Mouse (Mus musculus) heart, postnatal 25 days (tissue): ENCODE measurements around the gene Ube3b. TPM values are rescaled to one million over a fixed set of nuclear protein-coding genes. Genes with fewer than 3 reads are reported as not detected.
A peak's percentile ranks its signal among the peaks of the same experiment; 100 is the strongest.

Experiments
- DNase-seq: peaks from one replicate; pipeline ENCODE4 v3.0.0; 2022; ENCODE audit warnings: low spot score
- intact Hi-C: fragments of 180-260 bp; cut with DNase I; formaldehyde crosslinking; loops from one replicate; pipeline ENCODE4 v1.15.1; 2025
- total RNA-seq, 2 experiments: library from RNA; stranded (reverse); gene quantifications; 2 replicates each; pipeline ENCODE4 v1.2.3; 2021

The Ube3b gene
- total RNA-seq, 2 experiments from 2014 or later, result 85.4 to 93.5 TPM

DNA sequence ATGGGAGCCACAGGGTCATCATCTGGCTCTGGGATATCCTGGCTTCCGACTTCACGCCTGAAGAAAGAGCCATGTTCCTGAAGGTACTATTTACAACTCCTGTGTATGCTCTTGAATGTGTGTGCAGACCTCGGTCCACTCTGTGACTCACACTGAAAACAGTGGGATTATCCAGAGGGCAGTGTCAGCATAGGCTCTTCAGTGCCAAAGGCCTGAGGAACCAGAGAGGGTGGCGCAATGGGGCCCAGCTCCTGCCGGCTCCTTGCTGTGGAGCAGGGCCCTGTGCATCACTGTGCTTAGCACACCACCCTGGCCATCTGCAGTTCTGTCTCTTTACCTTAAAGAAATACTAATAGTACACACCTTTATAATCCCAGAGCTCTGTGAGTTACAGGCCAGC is 35.2 kb downstream of the Ube3b start:
- intact Hi-C loops, result no loop called here
- no peak for DNase-seq

DNA sequence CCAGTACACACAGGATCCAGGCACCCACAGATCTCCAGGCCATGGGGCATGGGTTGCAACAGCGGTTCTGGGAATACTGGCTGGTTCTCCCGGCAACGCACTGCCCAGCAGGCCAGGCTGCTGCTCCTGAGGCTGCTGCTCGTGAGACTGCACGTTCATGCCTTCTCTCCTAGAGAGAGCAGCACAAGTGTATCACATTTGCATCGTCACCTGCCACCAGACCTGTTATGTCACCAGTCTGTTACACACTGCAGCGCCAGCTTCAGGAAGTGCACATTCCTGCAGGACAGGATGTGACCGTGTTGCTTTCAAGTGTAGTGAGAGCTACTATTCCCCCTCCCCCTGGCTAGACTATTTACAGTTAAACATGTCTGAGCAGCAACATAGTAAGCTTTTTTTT is 36.4 kb downstream of the Ube3b start:
- DNase-seq, result no peak
- intact Hi-C loops, result no loop called here

DNA sequence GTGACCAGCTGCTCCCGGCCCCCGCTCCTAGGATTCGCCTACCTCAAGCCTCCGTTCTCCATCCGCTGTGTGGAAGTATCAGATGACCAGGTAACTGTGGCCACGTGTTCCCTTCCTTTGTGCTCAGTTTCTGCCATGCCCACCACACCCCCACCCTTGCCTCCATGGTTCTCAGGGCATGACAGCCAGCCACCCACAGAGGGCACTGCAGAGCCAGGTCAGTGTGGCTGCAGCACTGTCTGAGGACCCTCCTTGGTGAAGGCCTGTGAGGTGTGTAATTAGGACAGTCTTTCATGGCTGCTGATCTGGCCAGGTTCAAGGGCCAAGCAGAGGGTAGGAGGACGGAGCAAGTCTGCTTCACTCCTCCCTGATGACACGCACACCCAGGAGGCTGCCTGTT is 38.1 kb downstream of the Ube3b start:
- DNase-seq, result no peak
- intact Hi-C loops, result no loop called here

DNA sequence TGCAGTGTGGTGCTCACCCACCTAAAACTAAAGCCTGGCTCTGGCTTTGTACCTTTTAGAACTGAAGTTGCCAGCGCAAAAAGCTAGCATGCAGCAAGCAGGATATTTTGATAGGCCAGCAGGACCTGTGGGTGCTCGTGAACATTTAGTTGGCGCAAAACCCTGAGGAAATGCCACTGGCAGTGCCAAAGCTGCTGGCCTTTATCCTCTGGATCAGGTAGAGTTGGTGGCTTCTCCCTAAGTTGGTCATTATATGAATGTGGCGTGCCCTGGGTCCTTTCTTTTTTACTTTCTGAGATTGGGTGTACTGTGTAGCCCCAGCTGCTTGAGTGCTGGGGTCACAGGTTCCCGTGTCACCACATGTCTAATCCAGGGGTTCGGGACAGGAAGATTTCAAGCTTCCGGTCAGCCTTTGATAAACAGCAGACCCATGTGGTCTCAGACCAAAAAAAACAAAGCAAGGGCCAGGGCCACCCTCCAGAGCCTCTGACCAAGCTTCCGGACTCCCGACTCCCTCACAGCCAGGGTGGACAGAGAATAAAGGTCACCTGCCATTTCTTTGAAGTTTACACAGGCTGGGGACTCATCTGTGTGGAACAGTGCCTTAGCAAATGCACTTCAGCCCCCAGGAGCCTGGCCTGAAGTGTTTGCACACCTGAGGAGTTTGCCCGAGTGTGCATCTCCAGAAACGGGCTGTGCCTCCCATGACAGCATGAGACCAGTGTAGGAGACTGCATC is 41.3 kb downstream of the Ube3b start:
- intact Hi-C loops, result no loop called here

DNA sequence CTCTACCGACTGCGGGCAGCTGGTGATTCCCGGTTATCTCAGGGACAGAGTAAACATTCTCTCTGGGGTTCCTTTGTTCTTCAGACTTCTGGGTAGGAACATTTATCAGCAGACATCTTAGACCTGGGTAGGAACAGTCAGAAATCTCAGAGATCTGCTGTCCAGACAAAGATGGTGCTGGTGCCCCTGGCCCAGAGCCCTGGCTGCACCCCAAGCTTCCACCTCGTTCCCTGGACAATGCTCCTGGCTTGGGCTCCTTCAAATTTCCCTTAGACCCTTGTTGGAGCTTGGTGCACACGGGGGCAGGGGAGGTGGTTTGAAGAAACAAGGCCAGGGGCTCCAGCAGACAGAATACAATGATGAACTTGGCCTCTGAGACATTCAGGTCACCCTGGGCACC is 42.2 kb downstream of the Ube3b start:
- no peak for DNase-seq
- intact Hi-C loops, result no loop called here

More for the DNA sequence above, 41.3 kb downstream of the Ube3b start:
- DNase-seq, result no peak

DNA sequence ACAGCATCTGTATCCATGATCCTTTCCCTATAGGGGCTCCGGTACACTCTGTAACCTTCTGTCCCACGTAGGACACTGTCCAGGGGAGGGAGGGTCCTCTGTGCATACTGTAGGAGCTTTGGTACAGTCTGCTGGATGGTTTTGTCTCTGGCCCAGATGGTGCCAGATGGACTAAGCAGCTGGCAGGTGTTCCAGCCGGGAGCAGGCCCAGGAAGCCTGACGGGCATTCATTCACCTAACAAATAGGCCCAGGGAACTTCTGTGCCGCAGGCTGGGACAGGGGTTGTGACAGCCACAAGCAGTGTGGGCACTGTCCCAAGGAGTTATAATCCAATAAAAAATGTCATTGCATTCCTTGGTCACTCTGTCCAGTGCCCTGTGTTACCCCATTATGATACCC is 43.6 kb downstream of the Ube3b start:
- no peak for DNase-seq
- intact Hi-C loops, result no loop called here

DNA sequence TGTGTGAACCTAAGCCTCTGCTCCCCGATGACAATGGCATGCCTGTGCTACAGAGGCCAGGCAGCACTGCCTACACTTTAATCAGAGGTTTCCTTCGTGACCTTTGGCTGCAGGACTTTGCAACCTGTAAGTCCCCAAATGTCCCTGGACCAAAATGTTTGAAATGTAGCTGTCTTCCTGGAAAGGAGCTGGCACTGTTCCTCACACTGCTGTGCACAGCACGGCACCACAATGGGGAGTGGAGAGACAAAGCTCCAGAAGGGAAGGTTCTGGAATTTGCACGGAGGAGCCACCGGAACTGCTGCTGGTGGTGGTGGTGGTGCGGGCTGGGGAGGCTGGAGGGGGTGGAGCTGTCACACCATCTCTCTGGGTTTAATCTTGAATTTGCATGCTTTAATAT is 46.3 kb downstream of the Ube3b start:
- DNase-seq, result no peak
- intact Hi-C loops, result no loop called here

DNA sequence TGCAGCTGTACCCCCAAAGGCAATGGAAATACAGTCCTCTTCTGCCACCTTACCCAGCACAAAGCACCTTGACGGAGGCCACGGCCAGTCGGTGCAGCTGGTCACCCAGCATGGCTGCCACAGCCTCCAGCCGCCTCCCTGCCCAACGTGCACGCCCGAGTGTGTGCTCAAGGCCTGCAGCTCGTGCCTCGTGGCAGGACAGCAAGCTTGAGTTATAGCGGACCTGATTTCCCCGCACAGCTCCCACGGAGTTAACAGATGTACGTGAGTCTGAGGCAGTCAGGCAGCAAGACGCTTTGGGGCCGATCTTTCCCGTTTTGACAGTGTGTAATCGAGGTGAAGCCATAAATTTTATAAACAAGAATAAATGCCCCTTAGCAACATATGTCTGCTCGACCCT is 48.2 kb downstream of the Ube3b start:
- no peak for DNase-seq
- intact Hi-C loops, result no loop called here

DNA sequence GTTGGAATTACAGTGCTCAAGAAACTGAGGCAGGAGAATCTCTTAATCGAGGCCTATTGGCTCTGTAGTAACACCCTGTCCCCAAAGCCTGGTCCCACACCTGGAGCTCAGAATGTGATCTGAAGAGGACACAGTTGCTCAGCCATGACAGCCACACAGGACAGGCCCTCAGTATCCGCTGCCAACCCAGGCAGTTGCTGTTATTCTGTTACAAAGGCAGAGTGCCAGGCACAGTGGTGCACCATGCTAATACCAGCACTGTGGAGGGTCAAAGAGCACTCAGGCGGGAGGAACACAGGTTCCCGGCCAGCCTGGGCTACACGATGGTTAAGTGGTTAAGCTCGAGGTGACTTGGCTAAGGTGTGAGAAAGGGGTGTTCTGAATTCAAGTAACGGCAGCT is 49.4 kb downstream of the Ube3b start:
- intact Hi-C loops, result no loop called here
- no peak for DNase-seq

DNA sequence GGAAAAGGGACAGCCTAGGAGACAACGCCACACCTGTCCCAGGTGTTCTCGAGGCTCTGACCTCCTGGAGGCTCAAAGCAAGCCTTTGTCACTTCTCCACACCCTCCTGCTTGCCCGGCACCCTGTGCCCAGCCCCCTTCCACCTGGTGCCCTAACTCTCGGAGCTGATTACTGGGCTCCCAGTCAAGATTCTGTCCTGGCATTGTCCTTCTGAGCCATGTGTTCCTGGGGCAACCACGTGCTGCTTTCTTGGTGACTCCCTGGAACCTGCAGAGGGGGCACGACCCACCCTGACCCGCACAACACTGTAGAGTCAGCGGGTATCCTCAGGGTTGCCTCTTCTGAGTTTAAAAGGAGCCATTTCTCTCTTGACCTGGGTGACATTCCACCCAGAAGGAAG is 54.0 kb downstream of the Ube3b start:
- intact Hi-C loops, result no loop called here
- no peak for DNase-seq

DNA sequence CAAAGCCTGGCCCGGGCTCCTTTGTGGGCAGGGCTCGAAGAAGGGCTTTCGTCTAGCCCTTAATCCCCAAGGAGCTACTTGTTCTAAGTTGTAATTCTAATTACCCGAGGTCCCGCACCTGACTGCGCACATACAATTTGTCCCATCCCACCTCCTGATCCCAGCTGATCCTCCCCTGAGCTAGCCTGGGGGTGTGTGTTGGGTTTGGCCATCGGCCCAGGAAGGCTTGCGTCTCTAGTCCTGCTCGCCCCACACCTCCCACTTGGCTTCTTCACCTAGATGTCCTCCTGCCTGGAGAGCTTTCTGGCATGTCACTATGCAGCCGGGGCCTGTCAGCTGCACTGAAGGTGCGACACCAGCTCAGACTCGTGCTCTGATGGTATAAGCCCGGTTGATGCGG is 55.2 kb downstream of the Ube3b start:
- DNase-seq, result no peak
- intact Hi-C loops, result no loop called here

DNA sequence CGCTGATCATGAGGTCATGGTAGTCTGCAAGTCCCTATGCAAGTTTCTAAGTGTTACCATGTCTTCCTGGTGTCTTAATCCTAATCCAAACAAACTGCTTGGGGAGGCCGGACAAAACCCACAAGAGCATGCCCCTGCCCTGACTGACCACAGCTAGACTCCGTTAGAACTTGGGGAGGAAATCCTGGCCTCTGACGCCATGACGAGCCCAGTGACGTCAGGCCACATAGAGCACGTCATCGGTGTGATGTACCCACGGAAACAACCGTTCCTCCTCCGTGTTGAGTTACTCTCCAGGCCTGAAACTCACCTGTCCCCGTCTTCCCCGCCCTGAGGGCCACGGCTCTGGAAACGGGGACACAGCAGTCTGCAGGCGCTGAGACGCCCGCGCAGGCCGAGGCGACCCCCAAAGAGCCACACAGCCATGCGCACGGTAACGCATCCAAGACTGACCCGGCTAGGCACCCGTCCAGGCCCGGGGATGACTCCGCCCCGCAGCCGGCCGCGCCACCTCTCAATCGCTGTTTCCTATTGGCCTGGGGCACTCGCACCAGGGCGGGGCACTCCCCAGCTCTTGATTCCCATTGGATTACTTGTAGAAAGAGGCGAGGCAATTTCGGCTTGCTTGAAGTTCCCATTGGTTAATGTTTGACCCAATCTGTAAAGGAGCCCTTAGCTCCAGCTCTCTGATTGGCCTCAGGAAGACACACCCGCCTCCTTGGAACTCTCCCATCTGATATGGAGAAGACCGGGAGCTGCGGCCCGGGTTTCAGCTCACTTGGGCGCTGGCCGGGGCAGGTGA is 63.4 kb downstream of the Ube3b start, which contains the start of the genes Mmab and Mvk:
Mmab (minus strand) TSS at position 495 of the 802 bp plus-strand sequence.
Mvk (plus strand) TSS at position 704 of the 802 bp plus-strand sequence.
- intact Hi-C loops, result loop anchor here (5.0 kb wide), 1 partner anchor 61 kb away; the partner anchor contains the start of genes Kctd10 and Ube3b
- peak; percentile 97 for DNase-seq

DNA sequence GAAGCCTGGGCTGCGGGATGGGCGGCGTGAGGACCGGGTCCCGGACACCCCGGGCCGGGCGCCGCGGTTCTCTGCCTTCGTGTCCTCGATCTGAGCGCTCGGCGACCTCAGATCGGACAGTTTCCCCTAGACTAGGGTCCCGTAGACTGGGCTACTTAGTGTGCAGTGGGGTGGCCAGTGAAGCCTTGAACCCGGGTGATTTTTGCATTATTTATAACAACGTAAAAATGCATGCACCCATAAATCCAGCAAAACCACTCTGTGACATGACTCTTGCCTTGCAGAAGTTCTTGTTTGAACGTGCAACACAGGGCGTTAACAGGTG is 63.9 kb downstream of the Ube3b start:
- intact Hi-C loops, result loop anchor here (5.0 kb wide), 1 partner anchor 62 kb away; the partner anchor contains the start of genes Kctd10 and Ube3b
- no peak for DNase-seq

DNA sequence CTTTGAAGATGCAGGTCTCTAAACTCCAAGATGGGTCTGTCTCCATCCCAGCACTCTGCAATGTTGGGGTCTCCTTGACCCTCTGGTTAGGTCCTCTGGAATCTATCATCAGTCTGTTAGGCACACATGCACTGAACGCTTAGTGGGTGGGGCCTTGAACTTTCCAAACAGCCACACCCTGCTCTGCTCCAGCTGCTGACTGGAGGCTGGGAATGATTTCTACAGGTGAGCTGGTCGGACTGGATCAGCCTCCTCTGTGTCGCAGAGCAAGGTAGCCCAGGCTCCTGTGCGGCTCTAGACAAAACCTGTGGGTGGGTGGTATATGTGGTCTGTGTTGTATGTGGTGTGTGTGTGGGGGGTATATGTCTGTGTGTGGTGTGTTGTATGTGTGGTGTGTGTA is 68.6 kb downstream of the Ube3b start:
- no peak for DNase-seq
- intact Hi-C loops, result no loop called here

DNA sequence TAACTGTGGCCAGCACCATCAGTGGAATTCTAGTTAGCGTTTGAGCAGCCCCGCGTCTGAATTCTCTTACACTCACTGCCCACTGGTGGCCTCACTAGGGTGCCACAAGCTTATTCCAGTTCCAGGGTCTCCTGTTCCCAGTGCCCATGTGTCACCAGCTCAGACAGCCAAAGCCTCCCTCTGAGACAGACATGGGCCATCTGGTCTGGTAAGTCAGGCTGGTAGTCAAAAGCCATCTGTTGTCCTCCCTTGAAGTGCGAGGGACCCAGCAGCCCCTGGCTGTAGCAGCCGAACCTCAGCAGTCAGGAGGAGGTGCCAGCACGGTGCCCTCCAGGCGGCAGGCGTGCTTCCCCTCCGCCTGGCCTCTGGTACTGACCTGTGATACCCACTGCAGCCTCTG is 75.9 kb downstream of the Ube3b start:
- intact Hi-C loops, result no loop called here

DNA sequence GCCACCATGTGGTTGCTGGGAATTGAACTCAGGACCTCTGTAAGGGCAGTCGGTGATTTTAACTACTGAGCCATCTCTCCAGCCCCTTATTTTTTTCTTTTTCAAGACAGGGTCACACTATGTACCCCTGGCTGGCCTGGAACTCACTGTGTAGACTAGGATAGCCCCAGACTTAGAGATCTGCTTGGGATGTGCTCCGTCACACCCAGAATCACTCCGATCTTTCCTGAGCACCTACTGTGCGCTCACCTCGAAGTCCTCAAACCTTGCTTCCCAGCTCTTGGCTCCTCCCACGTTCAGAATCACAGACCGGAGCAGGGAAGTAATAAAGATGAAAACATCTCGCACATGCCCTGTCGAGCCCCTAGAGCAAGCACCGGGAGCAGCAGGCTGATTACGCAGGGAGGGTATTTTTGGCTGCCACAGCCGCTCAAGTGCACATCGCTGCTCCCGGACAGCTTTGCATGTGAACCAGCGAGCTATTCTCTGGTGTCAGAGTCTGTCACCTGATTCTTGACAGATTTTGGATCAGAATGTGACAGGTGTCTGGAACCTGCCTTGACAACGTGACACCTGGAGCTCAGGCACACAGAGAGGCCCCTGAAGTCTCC is 76.7 kb downstream of the Ube3b start:
- intact Hi-C loops, result no loop called here
- DNase-seq, result no peak

More for the DNA sequence above, 75.9 kb downstream of the Ube3b start:
- no peak for DNase-seq

DNA sequence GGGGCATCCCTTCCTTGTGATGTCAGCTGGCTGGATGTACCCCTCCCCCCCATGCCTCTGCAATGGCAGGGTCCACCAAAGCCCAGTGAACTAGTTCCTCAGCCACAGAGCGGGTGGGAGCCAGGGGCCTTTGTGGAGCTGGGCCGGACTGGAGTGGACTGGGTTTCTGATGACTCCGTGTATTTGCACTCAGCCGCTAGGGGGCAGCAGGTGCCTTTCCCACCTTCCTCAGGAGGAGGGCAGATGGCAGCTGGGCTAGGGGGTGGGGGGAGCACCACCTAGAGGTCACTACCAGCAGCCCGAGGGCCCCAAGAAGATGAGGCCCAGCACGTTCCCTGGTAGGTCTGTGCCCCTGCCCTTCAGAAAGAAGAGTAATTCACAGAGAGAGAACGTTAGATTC is 80.8 kb downstream of the Ube3b start:
- intact Hi-C loops, result loop anchor here (2.0 kb wide), 3 partner anchors 108 to 158 kb away; partner anchors contain the start of gene Fam222a
- DNase-seq, result peak; percentile 43

DNA sequence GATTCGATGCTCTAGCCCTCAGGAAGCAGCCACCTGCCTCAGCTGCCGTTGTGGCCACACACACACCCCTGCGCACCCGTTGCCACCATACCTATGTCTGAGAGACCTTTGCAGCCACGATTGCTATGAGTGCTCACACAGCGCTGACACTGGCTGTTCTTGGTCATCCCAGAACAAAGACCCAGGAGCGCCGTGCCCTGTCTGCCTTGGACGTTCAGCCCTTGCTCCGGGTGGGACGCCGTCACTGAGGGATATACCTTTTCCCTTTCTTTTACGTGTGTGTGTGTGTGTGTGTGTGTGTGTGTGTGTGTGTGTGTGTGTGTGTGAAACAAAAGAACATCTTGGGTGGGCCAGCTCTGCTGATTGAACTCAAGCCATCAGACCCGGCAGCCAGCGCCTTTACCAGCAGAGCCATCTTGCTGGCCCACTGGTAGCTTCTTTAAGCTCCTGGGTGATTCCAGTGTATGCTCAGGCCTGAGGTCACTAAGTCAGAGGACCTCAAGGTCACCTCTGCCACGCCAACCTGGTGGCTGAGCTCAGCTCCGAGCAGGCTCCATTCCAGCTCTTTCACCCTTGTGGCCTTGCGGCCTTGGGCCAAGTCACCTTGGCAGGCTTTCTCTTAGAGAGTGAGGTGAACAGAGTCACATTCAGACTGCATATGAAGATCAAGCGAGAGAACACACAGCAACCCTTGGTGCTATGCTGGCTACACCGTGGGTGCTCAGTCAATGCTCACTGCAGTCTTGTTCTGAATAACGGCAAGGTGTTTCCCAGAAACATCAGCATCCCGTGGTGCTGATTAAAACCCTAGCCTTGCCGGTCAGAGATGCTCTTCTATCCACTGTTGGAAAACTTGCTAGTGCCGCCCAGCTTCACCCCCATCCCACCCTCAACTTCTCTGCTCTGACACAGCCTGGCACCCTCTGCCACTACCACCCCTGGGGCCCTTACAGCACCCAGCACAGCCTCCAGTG is 81.9 kb downstream of the Ube3b start:
- DNase-seq, result no peak
- intact Hi-C loops, result no loop called here

DNA sequence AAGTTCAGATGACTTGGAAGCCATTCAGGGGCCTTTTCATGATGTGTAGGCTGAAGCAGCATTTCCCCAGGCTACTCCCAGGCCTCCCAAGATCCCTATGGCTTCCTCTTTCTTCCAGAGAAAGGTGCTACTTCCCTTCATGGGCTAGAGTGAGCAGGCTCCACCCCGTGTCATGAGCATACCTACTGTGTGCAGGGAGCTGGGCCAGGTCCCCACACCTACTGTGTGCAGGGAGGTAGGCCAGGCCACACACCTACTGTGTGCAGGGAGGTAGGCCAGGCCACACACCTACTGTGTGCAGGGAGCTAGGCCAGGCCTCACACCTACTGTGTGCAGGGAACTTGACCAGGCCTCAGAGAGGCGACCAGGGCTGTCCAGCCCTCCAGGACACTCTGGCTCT is 84.2 kb downstream of the Ube3b start:
- no peak for DNase-seq
- intact Hi-C loops, result no loop called here

DNA sequence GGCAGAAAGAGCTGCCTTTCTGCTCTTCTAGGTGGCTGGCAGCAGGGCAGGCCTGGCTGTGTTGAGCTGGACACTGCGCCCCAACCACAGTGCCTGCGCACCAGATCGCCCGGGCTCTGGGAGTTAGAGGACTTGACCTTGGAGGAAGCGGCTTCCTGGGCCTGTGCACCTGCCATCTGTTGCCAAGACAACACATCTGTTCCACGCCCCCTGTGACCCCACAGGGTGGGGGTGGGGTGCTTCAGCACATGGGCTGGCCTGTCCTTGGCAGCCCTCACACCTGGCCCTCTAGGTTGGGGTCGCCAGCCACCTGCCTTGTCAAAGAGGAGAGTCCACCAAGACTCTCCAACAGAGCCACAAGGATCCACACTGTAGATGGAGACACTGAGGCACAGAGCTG is 85.2 kb downstream of the Ube3b start:
- intact Hi-C loops, result no loop called here
- no peak for DNase-seq
